Mouse (Mus musculus) central nervous system, embryonic 14 days (tissue): ENCODE measurements around the gene Olfr1204. TPM values are rescaled to one million over a fixed set of nuclear protein-coding genes. Genes with fewer than 3 reads are reported as not detected.

Source experiments
- polyA plus RNA-seq: library from polyadenylated mRNA; depleted of rRNA; stranded (reverse); fragments of >200 nt; gene quantifications from 2 replicates; pipeline ENCODE4 v1.2.3, GENCODE M21; 2012; rRNA removed

Olfr1204 gene
- not detected in 2 replicates for polyA plus RNA-seq

GRCm38 (mm10) chr2:88848992-88849391 lies at the start of gene Olfr1204:
Gene Olfr1204, plus strand, starts transcription at chr2:88849292.

GRCm38 (mm10) chr2:88814196-88814595 lies 34.9 kb upstream of the Olfr1204 start, which contains the start of gene Olfr1202:
Gene Olfr1202, plus strand, starts transcription at chr2:88814496.

GRCm38 (mm10) chr2:88829437-88829836 lies 19.7 kb upstream of the Olfr1204 start, which contains the start of gene Olfr1205:
Gene Olfr1205, plus strand, starts transcription at chr2:88829737.

GRCm38 (mm10) chr2:88862931-88863330 lies 13.8 kb downstream of the Olfr1204 start, which contains the start of gene Olfr1206:
Gene Olfr1206, plus strand, starts transcription at chr2:88863231.

GRCm38 (mm10) chr2:88902211-88902610 lies 53.1 kb downstream of the Olfr1204 start, which contains the start of gene Olfr1208:
Gene Olfr1208, minus strand, starts transcription at chr2:88902311.

Other genes starting within 250 kb of the Olfr1204 start
- not detected in 2 replicates for gene Olfr1191-ps1, start 208.8 kb upstream of the Olfr1204 start, polyA plus RNA-seq
- not detected in 2 replicates for gene Olfr1192-ps1, start 200.8 kb upstream of the Olfr1204 start, polyA plus RNA-seq
- not detected in 2 replicates for gene Olfr1193, start 173.7 kb upstream of the Olfr1204 start, polyA plus RNA-seq
- not detected in 2 replicates for gene Olfr1195, start 160.1 kb upstream of the Olfr1204 start, polyA plus RNA-seq
- not detected in 2 replicates for gene Olfr1196, start 144.7 kb upstream of the Olfr1204 start, polyA plus RNA-seq
- gene Olfr1197, start 116.9 kb upstream of the Olfr1204 start, polyA plus RNA-seq = not detected in 2 replicates
- gene Olfr1198, start 97.9 kb upstream of the Olfr1204 start, polyA plus RNA-seq = not detected in 2 replicates
- not detected in 2 replicates for gene Olfr1199, start 88.8 kb upstream of the Olfr1204 start, polyA plus RNA-seq
- gene Olfr1200, start 78.8 kb upstream of the Olfr1204 start, polyA plus RNA-seq = not detected in 2 replicates
- not detected in 2 replicates for gene Olfr1201, start 56.3 kb upstream of the Olfr1204 start, polyA plus RNA-seq
- not detected in 2 replicates for gene Olfr1202, start 34.8 kb upstream of the Olfr1204 start, polyA plus RNA-seq
- gene Olfr1205, start 19.6 kb upstream of the Olfr1204 start, polyA plus RNA-seq = not detected in 2 replicates
- not detected in 2 replicates for gene Olfr1206, start 13.9 kb downstream of the Olfr1204 start, polyA plus RNA-seq
- not detected in 2 replicates for gene Olfr1208, start 53.0 kb downstream of the Olfr1204 start, polyA plus RNA-seq
- not detected in 2 replicates for gene Olfr1209, start 65.9 kb downstream of the Olfr1204 start, polyA plus RNA-seq
- gene Olfr1211, start 88.8 kb downstream of the Olfr1204 start, polyA plus RNA-seq = not detected in 2 replicates
- not detected in 2 replicates for gene Olfr1212, start 104.7 kb downstream of the Olfr1204 start, polyA plus RNA-seq
- not detected in 2 replicates for gene Gm13762, start 131.0 kb downstream of the Olfr1204 start, polyA plus RNA-seq
- not detected in 2 replicates for gene Olfr1214, start 143.4 kb downstream of the Olfr1204 start, polyA plus RNA-seq
- not detected in 2 replicates for gene Olfr1215, start 157.7 kb downstream of the Olfr1204 start, polyA plus RNA-seq
- gene Olfr1216, start 169.0 kb downstream of the Olfr1204 start, polyA plus RNA-seq = not detected in 2 replicates
- gene Olfr1217, start 182.8 kb downstream of the Olfr1204 start, polyA plus RNA-seq = not detected in 2 replicates
- gene Olfr1218, start 211.9 kb downstream of the Olfr1204 start, polyA plus RNA-seq = not detected in 2 replicates
- gene Olfr1219, start 234.2 kb downstream of the Olfr1204 start, polyA plus RNA-seq = not detected in 2 replicates